Mouse (Mus musculus) fibroblast of lung, adult 2 months (primary cell): ENCODE measurements at regions not wholly inside any gene's neighbourhood (a gene's known extent, or its start where the extent isn't known, plus 50 kb on each side); places are given as distances from the start of the nearest gene placed in this dataset.

ENCODE experiments used
- DNase-seq: peaks from one replicate; pipeline ENCODE4 v3.0.0-alpha.2; 2011; ENCODE audit warnings: low read depth

DNA sequence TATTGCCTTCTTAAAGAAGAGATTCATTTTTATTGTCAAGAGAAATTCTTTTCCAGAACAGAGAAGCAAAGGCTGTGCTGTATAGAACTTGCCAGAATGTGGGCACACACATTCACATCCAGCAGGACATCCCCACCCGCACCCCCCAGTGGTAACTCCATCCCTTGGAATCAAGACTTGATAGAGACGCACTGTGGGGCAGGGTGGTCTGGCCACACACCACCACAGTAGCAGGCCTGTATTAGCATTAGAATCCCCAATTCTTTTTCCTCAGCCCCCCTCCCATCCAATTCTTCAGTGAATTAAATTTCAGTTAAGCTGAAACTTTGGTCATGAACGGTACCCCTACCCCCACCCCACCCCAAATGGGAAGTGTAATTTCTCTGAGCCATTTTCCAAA, 92.5 kb upstream of the Dio3 start:
- DNase-seq, result no peak

- DNase-seq, result no peak
Measured at GRCm38 (mm10) chr12:110186911-110187245, 92.0 kb upstream of the Dio3 start.

GRCm38 (mm10) chr12:110187246-110188135, 91.4 kb upstream of the Dio3 start:
- DNase-seq, result no peak

GRCm38 (mm10) chr12:110188136-110188631, 90.7 kb upstream of the Dio3 start:
- DNase-seq, result no peak

GRCm38 (mm10) chr12:110188641-110189328, 90.1 kb upstream of the Dio3 start:
- no peak for DNase-seq

DNA sequence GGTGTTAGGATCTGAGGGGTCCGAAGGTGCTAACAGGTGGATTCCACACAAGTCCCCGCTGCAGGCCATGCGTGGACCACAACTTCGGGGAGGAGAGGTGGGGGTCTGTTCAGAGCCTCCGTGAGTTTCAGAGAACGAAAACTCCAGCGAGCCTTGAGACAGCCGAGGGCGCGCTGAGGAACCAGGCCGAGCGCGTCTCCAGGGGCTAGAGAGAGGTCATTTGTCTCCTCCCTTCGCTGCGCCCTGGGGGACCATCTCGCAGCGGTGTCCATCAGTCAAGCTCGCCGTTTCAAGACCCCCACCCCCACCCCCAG, 89.6 kb upstream of the Dio3 start:
- no peak for DNase-seq

- DNase-seq, result no peak
Measured at GRCm38 (mm10) chr12:110192186-110192585, 86.7 kb upstream of the Dio3 start.

DNA sequence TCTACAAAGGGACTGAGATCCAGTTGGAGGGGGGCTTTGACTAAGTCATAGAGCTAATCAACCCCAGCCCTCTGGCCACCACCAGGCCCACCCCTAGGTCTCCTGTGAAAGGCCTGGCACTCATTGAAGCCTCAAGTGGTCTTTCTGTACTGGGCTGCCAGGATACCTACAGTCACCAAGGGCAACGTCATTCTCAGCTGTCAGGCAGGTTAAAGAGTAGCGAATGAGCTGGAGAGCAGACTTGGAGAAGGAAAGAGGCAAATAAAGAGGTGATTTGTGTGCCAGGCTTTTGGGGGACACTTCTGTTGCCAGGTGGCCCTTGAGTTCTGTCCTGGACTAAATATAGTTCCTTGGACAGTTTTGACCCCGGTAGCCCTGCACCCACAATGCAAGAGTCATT, 81.5 kb upstream of the Dio3 start:
- DNase-seq, result no peak

DNA sequence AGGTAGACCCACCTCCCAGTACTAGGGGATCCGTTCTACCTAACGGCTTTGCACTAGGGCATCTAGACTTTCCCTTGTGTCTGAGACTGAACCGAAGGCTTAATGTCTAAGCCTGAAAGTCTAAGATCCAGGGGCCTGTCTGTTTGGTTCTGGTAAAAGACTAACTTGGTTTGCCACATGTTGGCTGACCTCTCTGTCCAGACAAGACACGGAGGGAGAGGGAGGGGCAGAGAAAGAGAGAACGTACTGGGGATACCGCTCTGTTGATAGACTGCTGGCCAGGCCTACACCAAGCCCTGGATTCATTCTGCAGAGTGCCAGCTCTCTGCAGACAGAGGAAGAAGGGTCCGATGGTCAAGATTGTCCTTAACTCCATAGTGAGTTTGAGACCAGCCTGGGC, 78.4 kb upstream of the Dio3 start:
- DNase-seq, result no peak

DNA sequence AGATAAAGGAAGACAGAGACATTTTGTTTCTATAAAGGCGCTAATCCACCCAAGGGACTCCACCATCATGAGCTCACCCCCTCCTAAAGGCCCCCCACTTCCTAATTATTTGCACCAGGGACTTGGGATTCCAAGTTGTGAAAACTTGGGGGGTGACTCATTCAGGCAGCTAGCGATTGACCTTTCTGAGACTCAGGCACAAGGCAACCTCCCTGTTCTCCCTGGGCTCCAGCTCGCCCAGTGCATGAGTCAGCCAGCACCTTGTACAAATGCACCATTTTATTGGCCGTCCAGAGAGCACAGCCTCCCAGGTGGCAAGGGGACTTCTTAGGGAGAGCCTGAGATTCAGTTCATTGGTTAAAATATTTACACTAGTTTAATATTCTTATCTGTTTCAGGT, 78.0 kb upstream of the Dio3 start:
- DNase-seq, result no peak

DNA sequence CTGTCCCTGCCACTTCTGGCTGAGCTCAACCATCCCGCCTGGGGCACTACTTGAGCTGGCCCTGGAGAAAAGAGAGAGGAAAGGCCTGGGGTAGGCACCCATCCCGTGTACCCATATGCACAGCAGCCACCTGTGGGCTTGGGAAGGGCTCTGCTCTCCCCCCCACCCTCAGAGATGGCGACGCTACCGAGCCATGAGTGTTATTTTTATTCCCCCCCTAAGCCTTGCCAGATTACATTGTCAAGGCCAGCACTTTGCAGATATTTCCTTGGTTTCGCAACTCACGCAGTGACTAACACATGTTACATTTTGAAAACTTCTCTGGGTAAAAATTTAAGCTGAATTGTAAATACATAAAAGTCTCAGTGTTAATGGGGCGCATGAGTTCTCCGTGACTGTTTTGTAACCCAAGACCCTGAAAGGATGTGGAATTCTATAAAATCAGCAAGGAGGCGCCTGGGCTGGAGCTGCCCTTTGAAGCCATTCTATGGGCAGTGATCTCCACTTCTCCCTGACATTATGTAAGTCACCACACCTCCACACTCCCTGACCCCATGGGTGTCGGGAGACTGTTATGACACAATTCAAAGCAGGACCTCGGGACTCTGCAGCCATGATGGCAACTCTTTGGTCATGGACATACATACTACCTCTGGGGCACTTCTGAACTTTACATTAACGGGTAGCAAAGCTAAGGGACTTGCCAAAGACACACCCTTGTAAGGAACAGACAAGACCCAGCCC, 75.4 kb upstream of the Dio3 start:
- DNase-seq, result peak; percentile 75

DNA sequence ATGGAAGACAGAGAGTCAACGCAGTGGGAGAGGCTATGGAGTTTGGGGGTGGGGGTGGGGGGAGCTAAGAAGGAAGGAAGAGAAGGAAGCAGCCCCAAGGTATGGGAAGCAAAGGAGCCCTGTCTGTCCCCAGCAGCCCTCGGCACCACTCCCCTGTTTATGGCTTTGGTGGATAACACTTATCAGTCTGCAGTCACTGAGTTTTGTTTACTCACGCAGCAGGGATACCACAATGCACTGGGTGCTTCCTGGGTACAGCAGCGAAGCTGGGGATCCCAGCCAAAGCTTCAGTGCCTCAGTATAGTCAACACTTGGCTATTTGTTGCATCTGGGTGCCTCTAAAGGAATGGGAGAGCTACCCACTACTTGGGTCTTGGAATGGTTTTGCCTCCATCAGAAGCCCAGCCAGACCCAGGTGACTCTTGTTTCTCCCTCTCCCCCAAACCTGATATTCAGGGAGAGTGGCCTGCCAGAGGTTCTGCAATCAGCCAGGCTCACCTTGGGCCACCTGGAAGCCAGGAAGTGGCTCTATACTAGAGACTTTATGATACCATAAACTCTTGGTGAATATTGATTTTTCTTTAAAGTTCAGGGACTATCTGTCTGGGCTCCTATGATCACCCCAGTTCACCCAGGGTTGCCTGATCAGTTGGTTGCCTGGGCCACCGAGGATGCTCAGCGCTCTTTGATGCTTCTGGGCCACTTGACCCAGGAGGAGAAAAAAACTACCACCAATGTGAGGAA, 74.5 kb upstream of the Dio3 start:
- no peak for DNase-seq

- DNase-seq, result no peak
Measured at GRCm38 (mm10) chr12:110206271-110206670, 72.6 kb upstream of the Dio3 start.

DNA sequence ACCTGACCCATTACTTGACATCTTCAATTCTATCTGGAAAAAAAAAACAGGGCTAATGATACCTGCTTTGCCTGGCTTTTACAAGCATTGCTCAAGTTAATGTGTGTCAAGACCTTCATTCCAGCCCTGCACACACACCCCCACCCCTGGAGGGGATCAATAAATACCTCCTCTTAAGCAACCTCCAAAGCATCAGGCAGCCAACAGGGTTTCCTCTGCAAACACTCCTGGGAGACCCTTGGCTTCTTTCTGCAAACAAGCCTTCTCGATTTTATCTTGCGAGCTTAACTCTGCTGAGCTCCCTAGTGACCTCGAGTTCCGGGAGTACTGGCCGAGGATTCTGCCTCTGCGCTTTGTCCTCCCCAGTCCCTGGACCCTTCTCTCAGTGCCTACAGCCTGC, 72.1 kb upstream of the Dio3 start:
- DNase-seq, result no peak

DNA sequence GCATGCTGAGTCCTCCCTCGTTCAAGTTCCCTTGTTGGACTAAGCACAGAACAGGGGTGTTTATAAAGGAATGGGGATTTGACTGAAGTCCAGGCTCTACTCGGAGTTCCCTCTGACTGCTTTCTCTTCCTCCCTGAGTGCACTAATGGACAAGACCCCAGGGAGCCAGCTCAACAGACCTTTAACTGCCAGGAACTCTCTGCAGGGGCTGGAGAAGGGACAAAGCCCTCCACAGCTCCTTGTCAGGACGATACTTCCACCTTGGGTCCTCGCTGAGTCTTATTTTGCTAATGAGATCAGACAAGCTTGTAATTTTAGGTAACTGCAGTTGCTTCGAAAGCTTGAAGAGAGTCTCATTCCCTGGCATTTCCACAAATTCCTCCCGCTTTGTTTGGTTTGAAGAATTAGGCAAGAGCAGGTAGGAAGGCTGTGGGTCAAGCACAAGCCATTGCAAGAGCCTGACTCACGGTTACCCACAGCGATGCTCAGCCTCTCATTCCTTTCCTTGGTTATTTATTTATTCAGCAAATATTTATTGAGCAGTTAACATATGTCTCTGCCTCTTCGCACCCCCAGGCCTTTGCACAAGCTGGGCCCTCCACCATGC, 71.5 kb upstream of the Dio3 start:
- peak; percentile 73 for DNase-seq

DNA sequence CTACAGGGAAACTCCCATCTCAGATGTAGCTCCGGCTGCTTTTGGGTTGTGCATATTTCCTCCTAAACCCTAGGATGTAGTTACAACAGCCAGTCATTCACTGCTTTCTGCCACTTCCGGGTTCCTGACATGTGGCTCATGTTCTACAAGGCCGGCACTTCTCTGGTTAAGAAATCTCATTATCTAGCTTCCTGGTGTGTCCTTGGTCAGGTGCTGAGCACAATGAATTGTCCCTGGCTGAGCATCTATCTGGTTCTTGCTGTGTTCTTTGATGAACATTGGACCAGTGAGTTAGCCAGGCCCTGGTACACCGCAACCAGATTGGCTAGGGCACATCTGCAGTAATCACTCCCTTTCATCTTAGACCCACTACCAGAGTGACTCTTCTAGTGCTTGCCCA, 66.2 kb upstream of the Dio3 start:
- no peak for DNase-seq

GRCm38 (mm10) chr12:110214833-110215232, 64.0 kb upstream of the Dio3 start:
- DNase-seq, result no peak

- DNase-seq, result no peak
Measured at GRCm38 (mm10) chr12:110215311-110215710, 63.6 kb upstream of the Dio3 start.

GRCm38 (mm10) chr12:110219750-110220149, 59.1 kb upstream of the Dio3 start:
- DNase-seq, result no peak

DNA sequence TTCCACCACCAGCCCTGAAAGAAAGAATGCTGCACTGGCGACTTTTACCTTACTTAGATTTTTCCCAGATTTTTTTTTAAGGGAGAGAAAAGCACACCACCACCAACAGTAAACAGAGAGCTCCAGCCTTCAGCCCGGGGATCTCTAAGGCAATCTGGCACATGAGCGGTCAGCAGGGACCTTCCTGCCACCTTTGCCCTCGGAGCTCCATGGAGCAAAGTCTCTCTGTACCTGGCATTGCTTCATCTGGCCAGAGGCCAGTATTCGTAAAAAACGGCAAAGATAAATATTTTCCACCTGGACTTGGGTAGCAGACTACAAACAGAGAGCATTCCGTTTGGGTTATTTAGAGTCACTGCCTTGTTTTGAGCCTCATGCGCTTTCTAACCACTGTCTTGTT, 58.4 kb upstream of the Dio3 start:
- no peak for DNase-seq

DNA sequence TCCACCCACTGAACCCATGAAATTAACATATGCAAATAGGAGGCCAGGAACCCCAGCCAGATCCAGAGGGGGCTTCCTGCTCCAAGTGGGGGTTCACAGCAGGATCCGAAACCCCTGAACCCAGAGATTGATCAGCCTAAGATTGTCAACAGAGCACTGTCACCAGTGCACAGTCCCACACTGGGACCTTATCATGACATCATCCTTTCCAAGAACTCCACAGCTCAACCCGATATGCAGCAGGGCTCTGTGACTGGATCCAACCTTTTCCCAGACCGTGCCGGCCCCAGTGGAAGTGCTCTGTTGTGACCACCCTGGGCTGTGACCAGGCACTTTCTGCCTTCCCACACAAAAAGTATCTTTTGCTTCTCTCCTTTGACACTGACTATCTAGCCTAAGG, 57.7 kb upstream of the Dio3 start:
- no peak for DNase-seq

GRCm38 (mm10) chr12:110221679-110222078, 57.2 kb upstream of the Dio3 start:
- DNase-seq, result no peak
